In genomic region chr8:113554700-113555455, GRCm38 (mm10) we compare ENCODE assay signal across 11 mouse cellular contexts.
A peak's percentile ranks its signal among the peaks of the same experiment; 100 is the strongest.
DNase-seq lines count a peak whose midpoint lies in the region; ATAC-seq and TF ChIP-seq lines count a peak whose summit lies in the region.
"Had no signal": no experiment of that assay in that cellular context is flagged by ENCODE, and none has a peak within 500 bp of the region (broad histone marks: within the 10 kb centered on the region; RNA-seq: fewer than 3 reads in every experiment).

No protein-coding gene starts in this region.

- H3K4me3 ChIP-seq in forebrain, embryonic 11.5 days (ENCODE audit: low read depth, low read length): peak overlapping the region; percentile 10; the same call in 1 of the 2 replicates
- H3K4me3 ChIP-seq in hindbrain, postnatal 0 days (ENCODE audit: low read length): no peak overlapping the region

- peaks cover 13% of the 10 kb centered on the region for H3K4me1 ChIP-seq in forebrain, embryonic 11.5 days (replicated peaks; ENCODE audit: control insufficient read depth, insufficient read depth, low read length)
- H3K4me1 ChIP-seq in hindbrain, postnatal 0 days (ENCODE audit: insufficient read depth, low read length): no peaks in the 10 kb centered on the region

- H3K27ac ChIP-seq in forebrain, embryonic 11.5 days (ENCODE audit: low read depth, low read length): peak overlapping the region; percentile 41
- H3K27ac ChIP-seq in hindbrain, postnatal 0 days: no peak overlapping the region

- WGBS in forebrain, embryonic 11.5 days: 5% methylated on average over 12 of the region's 12 CpGs
- WGBS in hindbrain, postnatal 0 days: 16% methylated on average over 12 of the region's 12 CpGs

- TF ChIP-seq CTCF in hindbrain, postnatal 0 days (IDR thresholded peaks at IDR 0.05; ENCODE audit: low read depth): no peak

- no peaks in the 10 kb centered on the region; the same call in 1 of the 2 replicates for H3K9me3 ChIP-seq in forebrain, embryonic 11.5 days (ENCODE audit: control insufficient read depth, low read length)
- no peaks in the 10 kb centered on the region for H3K9me3 ChIP-seq in hindbrain, postnatal 0 days (ENCODE audit: low read length)

- ATAC-seq in forebrain, embryonic 11.5 days (replicated peaks; ENCODE audit: low FRiP score): peak; percentile 72
- no peak for ATAC-seq in hindbrain, postnatal 0 days
- no peak for ATAC-seq in monocyte, adult 5-6 weeks (replicated peaks; ENCODE audit: insufficient number of reproducible peaks, low FRiP score, low TSS enrichment, poor library complexity, severe bottlenecking)

- peak overlapping the region; percentile 29; the same call in 1 of the 2 replicates for H3K9ac ChIP-seq in forebrain, embryonic 11.5 days (ENCODE audit: low read length)
- no peak overlapping the region for H3K9ac ChIP-seq in hindbrain, postnatal 0 days (replicated peaks; ENCODE audit: low read length)

- DNase-seq in kidney, postnatal 10 days: peak; percentile 33
- no peak for DNase-seq in kidney, postnatal 25 days
- DNase-seq in forebrain, embryonic 11.5 days (ENCODE audit: low spot score): peak; percentile 56
- DNase-seq in hindbrain, postnatal 0 days (ENCODE audit: low spot score): no peak
- peak; percentile 25 for DNase-seq in retina, postnatal 1 day
- no peak for DNase-seq in layer of hippocampus, adult 9-11 months
- DNase-seq in cerebellum, postnatal 10 days: no peak
- DNase-seq: thymus, postnatal 14 days had no signal

- H3K36me3 ChIP-seq in forebrain, embryonic 11.5 days (ENCODE audit: control insufficient read depth, insufficient read depth, low read length): no peaks in the 10 kb centered on the region
- no peaks in the 10 kb centered on the region for H3K36me3 ChIP-seq in hindbrain, postnatal 0 days (ENCODE audit: insufficient read depth, low read length)

- no peaks in the 10 kb centered on the region for H3K27me3 ChIP-seq in forebrain, embryonic 11.5 days (ENCODE audit: control insufficient read depth, insufficient read depth, low read length)
- H3K27me3 ChIP-seq in hindbrain, postnatal 0 days (ENCODE audit: insufficient read depth, low read length): no peaks in the 10 kb centered on the region
- H3K27me3 ChIP-seq: CH12.LX had no signal

- peak overlapping the region; percentile 51 for H3K4me2 ChIP-seq in forebrain, embryonic 11.5 days (ENCODE audit: low read depth, low read length, severe bottlenecking)
- peak overlapping the region; percentile 24 for H3K4me2 ChIP-seq in hindbrain, postnatal 0 days (ENCODE audit: low read depth, low read length)
- H3K4me2 ChIP-seq: liver, embryonic 11.5 days had no signal

Comparison
In these comparisons a context has a peak if more than half of its experiments do, and no peak if none do; other contexts are left out.
1. DNase-seq: peak in kidney, postnatal 10 days (single experiment), forebrain, embryonic 11.5 days (single experiment) and retina, postnatal 1 day (single experiment); none in kidney, postnatal 25 days (0 of 2), hindbrain, postnatal 0 days (single experiment), layer of hippocampus, adult 9-11 months (single experiment) and cerebellum, postnatal 10 days (0 of 2).